Mouse (Mus musculus): ENCODE measurements around the gene Ptgfrn. TPM values are rescaled to one million over a fixed set of nuclear protein-coding genes. Genes with fewer than 3 reads are reported as not detected.

Gene Ptgfrn
- polyA plus RNA-seq, 1 experiment from 2014 or later: 8.3 TPM

DNA sequence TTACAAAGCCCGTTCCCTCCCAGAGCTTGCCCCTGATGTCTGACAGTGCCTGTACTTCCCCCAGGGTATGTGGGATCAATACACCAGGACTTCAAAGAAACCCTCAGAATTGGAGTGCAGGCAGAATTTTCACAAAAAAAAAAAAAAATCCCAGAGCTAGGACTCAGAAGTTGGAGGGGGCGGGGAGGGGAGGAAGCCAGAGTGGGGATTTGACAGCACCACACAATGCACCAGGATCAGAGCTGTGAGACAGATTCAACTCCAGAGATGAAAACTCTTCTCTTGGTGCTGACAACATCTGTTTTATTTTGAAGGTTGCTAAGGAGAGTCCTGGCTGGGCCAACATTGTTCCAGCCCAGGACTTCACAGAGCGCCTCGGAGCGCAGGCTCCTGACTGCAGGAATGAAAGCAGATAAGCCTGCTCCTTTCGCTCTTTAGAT, 39.3 kb downstream of the Ptgfrn start:
- Histone ChIP-seq H3K36me3 (ENCODE audit: control insufficient read depth, insufficient read depth, low read length) (no peaks in the 10 kb centered on the region), H3K4me1 (ENCODE audit: control insufficient read depth, insufficient read depth, low read length) (peaks cover 55% of the 10 kb centered on the region), H3K4me2 (peak overlapping the region; percentile 34), H3K9me3 (replicated peaks; ENCODE audit: control insufficient read depth, low read length) (no peaks in the 10 kb centered on the region), H3K4me3 (ENCODE audit: low read depth, low read length) (no peak overlapping the region), H3K9ac (ENCODE audit: low read depth, low read length) (no peak overlapping the region), H3K27me3 (ENCODE audit: control insufficient read depth, insufficient read depth, low read length) (no peaks in the 10 kb centered on the region), H3K27ac (ENCODE audit: low read depth, low read length) (peak overlapping the region; percentile 32)
- whole genome bisulfite sequencing (ENCODE audit: insufficient replicate concordance): 13% methylated on average over 6 of the region's 6 CpGs
- peak; percentile 83 for ATAC-seq (replicated peaks; ENCODE audit: insufficient number of reproducible peaks, low FRiP score, low TSS enrichment)

DNA sequence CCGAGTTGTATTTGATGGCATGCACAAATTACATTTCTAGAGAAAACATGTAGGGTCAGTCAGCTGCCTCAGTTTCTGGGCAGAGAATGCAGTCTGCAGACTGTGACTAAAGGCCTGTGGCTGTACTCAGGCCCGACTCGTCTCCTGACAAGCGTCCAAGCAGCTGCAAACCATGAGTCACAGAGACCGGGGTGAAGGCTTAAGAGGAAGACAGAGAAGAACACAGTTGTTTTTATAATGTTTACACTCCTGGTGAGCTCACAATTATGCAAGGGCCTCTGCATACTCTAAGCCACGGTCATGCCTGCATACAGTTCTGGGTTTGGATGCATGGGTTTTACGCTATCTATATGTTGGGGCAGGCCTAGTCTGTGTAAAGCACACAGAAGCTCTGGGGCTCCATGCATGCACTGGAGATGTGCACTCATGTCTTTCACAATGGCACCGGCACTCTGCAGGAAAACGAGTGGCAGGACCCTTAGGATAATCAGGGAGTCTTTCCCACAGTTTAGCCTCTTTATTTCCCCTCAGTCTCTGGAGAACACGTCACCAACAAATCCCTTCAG, 39.8 kb downstream of the Ptgfrn start:
- Histone ChIP-seq H3K4me1 (ENCODE audit: control insufficient read depth, insufficient read depth, low read length) (peaks cover 52% of the 10 kb centered on the region), H3K9me3 (replicated peaks; ENCODE audit: control insufficient read depth, low read length) (no peaks in the 10 kb centered on the region), H3K27me3 (ENCODE audit: control insufficient read depth, insufficient read depth, low read length) (no peaks in the 10 kb centered on the region), H3K4me2 (peak overlapping the region; percentile 6), H3K9ac (ENCODE audit: low read depth, low read length) (no peak overlapping the region), H3K4me3 (ENCODE audit: low read depth, low read length) (no peak overlapping the region), H3K27ac (ENCODE audit: low read depth, low read length) (peak overlapping the region; percentile 22), H3K36me3 (ENCODE audit: control insufficient read depth, insufficient read depth, low read length) (no peaks in the 10 kb centered on the region)
- 38% methylated on average over 10 of the region's 10 CpGs for WGBS (ENCODE audit: insufficient replicate concordance)
- no peak for ATAC-seq (replicated peaks; ENCODE audit: insufficient number of reproducible peaks, low FRiP score, low TSS enrichment)

DNA sequence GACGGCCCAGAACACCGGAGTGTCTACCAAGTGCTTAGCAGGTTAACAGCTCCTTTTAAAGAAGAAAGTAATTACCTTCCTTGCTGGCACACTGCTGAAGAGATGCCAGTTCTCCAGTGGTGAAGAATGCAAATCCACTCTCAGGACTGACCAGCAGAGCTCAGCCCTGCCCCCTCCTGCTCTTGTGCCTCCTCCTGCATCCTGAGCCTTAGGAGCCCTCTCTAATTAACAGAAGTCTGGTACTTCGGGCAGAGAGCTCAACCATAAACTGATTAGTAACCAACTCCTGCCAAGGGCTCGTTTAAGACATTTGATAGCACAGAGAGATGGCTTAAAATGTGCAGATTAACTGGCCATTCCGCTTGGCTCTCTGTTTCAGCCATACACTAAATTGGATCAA, 41.4 kb downstream of the Ptgfrn start:
- no peaks in the 10 kb centered on the region for H3K36me3 ChIP-seq (ENCODE audit: control insufficient read depth, insufficient read depth, low read length)
- 49% methylated on average over 5 of the region's 5 CpGs for WGBS (ENCODE audit: insufficient replicate concordance)
- H3K9me3 ChIP-seq (replicated peaks; ENCODE audit: control insufficient read depth, low read length): no peaks in the 10 kb centered on the region
- H3K27ac ChIP-seq (ENCODE audit: low read depth, low read length): no peak overlapping the region
- no peak overlapping the region for H3K4me3 ChIP-seq (ENCODE audit: low read depth, low read length)
- H3K27me3 ChIP-seq (ENCODE audit: control insufficient read depth, insufficient read depth, low read length): no peaks in the 10 kb centered on the region
- ATAC-seq (replicated peaks; ENCODE audit: insufficient number of reproducible peaks, low FRiP score, low TSS enrichment): no peak
- no peak overlapping the region for H3K4me2 ChIP-seq
- H3K9ac ChIP-seq (ENCODE audit: low read depth, low read length): no peak overlapping the region
- H3K4me1 ChIP-seq (ENCODE audit: control insufficient read depth, insufficient read depth, low read length): peaks cover 52% of the 10 kb centered on the region

DNA sequence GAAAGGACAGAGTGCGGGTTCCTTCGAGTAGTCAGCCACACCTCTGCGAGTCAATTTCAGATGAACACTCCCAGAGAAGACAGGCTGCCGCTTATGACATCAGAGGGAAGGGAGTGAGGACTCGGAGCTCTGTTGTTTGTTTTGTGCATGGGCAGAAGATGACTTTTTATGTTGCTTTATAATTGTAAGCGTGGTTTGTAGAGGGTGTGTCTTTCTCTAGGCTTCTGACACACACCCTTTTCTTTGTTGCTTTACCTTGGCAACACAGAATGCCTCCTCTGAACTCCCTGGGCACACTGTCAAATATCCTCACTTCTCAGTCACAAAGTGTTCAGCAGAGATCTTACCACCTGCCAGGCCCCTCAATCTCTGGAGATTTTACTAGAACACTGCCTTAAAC, 43.9 kb downstream of the Ptgfrn start:
- H3K4me3 ChIP-seq (ENCODE audit: low read depth, low read length): no peak overlapping the region
- no peak overlapping the region for H3K9ac ChIP-seq (ENCODE audit: low read depth, low read length)
- peaks cover 34% of the 10 kb centered on the region for H3K4me1 ChIP-seq (ENCODE audit: control insufficient read depth, insufficient read depth, low read length)
- no peak for ATAC-seq (replicated peaks; ENCODE audit: insufficient number of reproducible peaks, low FRiP score, low TSS enrichment)
- H3K27me3 ChIP-seq (ENCODE audit: control insufficient read depth, insufficient read depth, low read length): no peaks in the 10 kb centered on the region
- H3K9me3 ChIP-seq (replicated peaks; ENCODE audit: control insufficient read depth, low read length): no peaks in the 10 kb centered on the region
- no peak overlapping the region for H3K4me2 ChIP-seq
- H3K27ac ChIP-seq (ENCODE audit: low read depth, low read length): no peak overlapping the region
- no peaks in the 10 kb centered on the region for H3K36me3 ChIP-seq (ENCODE audit: control insufficient read depth, insufficient read depth, low read length)
- 86% methylated on average over 6 of the region's 6 CpGs for WGBS (ENCODE audit: insufficient replicate concordance)

DNA sequence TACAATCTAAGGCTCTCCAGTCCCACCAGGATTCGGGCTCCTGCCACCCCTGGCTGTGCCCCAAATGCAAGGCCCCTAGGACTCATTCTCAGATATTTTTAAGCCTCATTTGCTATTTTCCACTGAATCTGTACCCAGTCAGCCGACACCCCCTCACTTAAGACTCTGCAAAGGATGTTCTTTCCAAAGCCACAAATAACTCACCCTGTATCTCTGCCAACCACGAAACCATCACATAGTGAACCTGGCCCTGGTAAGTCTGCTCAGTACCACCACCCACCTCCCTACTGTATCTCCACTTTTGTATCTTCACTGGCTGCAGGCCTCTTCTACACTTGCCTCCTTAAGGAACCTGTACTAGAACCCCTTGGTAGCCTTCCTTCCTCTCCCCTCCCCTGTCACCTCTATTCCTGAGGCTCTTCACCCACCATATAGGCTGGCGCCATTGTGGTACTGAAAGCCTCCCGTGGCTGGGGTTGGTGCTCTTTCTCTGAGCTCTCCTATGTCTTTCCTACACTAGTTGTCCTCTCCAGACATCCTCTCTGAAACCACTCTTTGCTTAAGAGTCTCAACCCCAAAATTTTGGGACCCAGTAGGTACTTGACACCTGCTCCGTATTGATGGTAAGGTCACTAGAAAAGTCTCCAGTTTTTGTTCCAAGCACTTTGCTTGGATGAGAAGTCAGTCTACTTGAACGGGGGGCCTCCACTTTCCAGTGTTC, 48.1 kb downstream of the Ptgfrn start:
- no peak for ATAC-seq (replicated peaks; ENCODE audit: insufficient number of reproducible peaks, low FRiP score, low TSS enrichment)
- H3K9ac ChIP-seq (ENCODE audit: low read depth, low read length): no peak overlapping the region

DNA sequence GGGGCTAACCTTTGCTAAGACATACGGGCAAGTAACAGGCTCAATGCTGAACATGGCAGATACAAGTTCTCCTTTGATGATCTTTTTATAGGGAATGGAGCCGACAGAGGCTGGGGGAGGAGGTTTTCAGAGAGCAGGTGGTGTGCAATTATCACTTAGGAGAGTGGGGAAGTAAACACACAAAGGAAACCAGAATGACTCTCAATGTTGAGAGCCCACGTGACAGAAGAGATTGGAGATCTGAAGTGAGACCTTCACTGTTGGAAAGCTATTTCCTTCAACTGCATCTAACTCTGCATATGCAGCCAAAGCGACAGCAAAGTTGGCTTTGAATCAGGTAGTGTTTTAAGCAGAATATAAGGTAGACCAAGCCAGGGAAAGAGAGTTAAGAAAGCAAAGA, 50.9 kb downstream of the Ptgfrn start:
- no peaks in the 10 kb centered on the region for H3K4me1 ChIP-seq (ENCODE audit: control insufficient read depth, insufficient read depth, low read length)
- ATAC-seq (replicated peaks; ENCODE audit: insufficient number of reproducible peaks, low FRiP score, low TSS enrichment): no peak
- no peaks in the 10 kb centered on the region for H3K27me3 ChIP-seq (ENCODE audit: control insufficient read depth, insufficient read depth, low read length)
- no peak overlapping the region for H3K4me2 ChIP-seq
- no peaks in the 10 kb centered on the region for H3K9me3 ChIP-seq (replicated peaks; ENCODE audit: control insufficient read depth, low read length)
- peaks cover 8% of the 10 kb centered on the region for H3K36me3 ChIP-seq (ENCODE audit: control insufficient read depth, insufficient read depth, low read length)
- no peak overlapping the region for H3K4me3 ChIP-seq (ENCODE audit: low read depth, low read length)
- H3K9ac ChIP-seq (ENCODE audit: low read depth, low read length): no peak overlapping the region
- H3K27ac ChIP-seq (ENCODE audit: low read depth, low read length): no peak overlapping the region
- WGBS (ENCODE audit: insufficient replicate concordance): 69% methylated on average over 4 of the region's 4 CpGs

More for the DNA sequence above, 48.1 kb downstream of the Ptgfrn start:
- Histone ChIP-seq H3K36me3 (ENCODE audit: control insufficient read depth, insufficient read depth, low read length) (peaks cover 8% of the 10 kb centered on the region), H3K27me3 (ENCODE audit: control insufficient read depth, insufficient read depth, low read length) (no peaks in the 10 kb centered on the region), H3K27ac (ENCODE audit: low read depth, low read length) (no peak overlapping the region), H3K4me2 (no peak overlapping the region), H3K9me3 (replicated peaks; ENCODE audit: control insufficient read depth, low read length) (no peaks in the 10 kb centered on the region), H3K4me3 (ENCODE audit: low read depth, low read length) (no peak overlapping the region), H3K4me1 (ENCODE audit: control insufficient read depth, insufficient read depth, low read length) (peaks cover under 1% of the 10 kb centered on the region; the same call in 1 of the 2 replicates)
- 83% methylated on average over 7 of the region's 7 CpGs for WGBS (ENCODE audit: insufficient replicate concordance)

DNA sequence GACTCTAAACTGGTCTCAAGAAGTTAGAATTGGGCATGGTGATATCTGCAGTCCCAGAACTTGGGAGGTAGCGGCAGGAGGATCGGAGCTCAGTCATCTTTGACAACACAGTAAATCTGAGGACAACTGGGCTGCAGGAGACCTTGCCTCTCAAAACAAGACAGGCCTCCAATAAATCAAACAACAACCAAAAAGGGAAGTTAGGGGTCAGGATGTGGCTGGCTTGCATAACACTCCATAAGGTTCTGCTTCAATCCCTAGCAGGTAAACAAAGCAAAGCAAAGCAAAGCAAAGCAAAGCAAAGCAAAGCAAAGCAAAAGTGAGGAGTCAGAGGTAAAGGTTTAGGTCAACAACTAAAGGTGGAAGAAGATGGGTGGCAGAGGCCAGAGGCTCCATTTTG, 51.9 kb downstream of the Ptgfrn start:
- H3K4me2 ChIP-seq: no peak overlapping the region

DNA sequence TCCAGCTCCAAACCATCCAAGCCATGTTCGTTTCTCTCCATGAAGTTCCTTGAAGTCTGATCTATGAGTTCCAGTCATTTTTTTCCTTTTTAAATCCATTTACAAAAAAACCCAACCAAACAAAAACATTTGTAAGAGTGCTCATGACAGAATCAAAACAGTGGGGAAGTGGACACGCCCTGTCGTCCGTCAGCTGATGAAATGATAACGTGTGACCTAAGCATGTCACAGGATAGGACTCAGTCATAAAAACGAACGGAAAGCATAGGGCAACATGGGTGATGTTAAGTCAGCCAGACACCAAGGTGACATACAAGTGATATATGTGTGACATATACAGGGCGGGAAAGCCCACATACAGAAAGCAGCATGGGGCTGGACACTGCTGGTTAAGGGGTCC, 54.9 kb downstream of the Ptgfrn start:
- ATAC-seq (replicated peaks; ENCODE audit: insufficient number of reproducible peaks, low FRiP score, low TSS enrichment): no peak
- WGBS (ENCODE audit: insufficient replicate concordance): 83% methylated on average over 8 of the region's 8 CpGs
- Histone ChIP-seq H3K4me2 (no peak overlapping the region), H3K9ac (ENCODE audit: low read depth, low read length) (no peak overlapping the region), H3K9me3 (replicated peaks; ENCODE audit: control insufficient read depth, low read length) (no peaks in the 10 kb centered on the region), H3K27ac (ENCODE audit: low read depth, low read length) (no peak overlapping the region), H3K4me1 (ENCODE audit: control insufficient read depth, insufficient read depth, low read length) (no peaks in the 10 kb centered on the region), H3K4me3 (ENCODE audit: low read depth, low read length) (no peak overlapping the region), H3K27me3 (ENCODE audit: control insufficient read depth, insufficient read depth, low read length) (no peaks in the 10 kb centered on the region), H3K36me3 (ENCODE audit: control insufficient read depth, insufficient read depth, low read length) (peaks cover 4% of the 10 kb centered on the region; the same call in 1 of the 2 replicates)

More for the DNA sequence above, 51.9 kb downstream of the Ptgfrn start:
- Histone ChIP-seq H3K4me1 (ENCODE audit: control insufficient read depth, insufficient read depth, low read length) (no peaks in the 10 kb centered on the region), H3K4me3 (ENCODE audit: low read depth, low read length) (no peak overlapping the region), H3K27me3 (ENCODE audit: control insufficient read depth, insufficient read depth, low read length) (no peaks in the 10 kb centered on the region), H3K27ac (ENCODE audit: low read depth, low read length) (no peak overlapping the region), H3K36me3 (ENCODE audit: control insufficient read depth, insufficient read depth, low read length) (peaks cover 8% of the 10 kb centered on the region), H3K9me3 (replicated peaks; ENCODE audit: control insufficient read depth, low read length) (no peaks in the 10 kb centered on the region), H3K9ac (ENCODE audit: low read depth, low read length) (no peak overlapping the region)
- no peak for ATAC-seq (replicated peaks; ENCODE audit: insufficient number of reproducible peaks, low FRiP score, low TSS enrichment)
- WGBS (ENCODE audit: insufficient replicate concordance): 75% methylated on average over 2 of the region's 2 CpGs

DNA sequence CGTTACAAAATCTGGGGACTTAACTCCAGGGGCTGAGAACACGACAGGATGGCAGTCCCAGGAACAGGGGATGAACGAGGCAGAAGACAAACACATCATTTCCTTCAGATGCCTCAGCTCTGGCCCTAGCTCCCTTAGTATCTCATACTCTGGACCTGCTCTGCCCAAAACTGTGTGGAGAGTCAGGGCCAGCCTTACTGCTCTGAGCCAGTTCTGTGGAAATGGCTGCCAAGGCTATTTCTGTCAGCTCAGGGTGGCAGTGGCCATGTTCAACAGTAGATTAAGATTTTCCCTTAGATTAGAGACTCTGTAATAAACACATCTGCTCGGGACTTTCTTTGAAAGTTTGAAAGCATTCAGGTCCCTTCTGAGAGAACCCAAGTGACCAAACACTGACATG, 58.5 kb downstream of the Ptgfrn start:
- Histone ChIP-seq H3K9me3 (replicated peaks; ENCODE audit: control insufficient read depth, low read length) (no peaks in the 10 kb centered on the region), H3K36me3 (ENCODE audit: control insufficient read depth, insufficient read depth, low read length) (no peaks in the 10 kb centered on the region), H3K9ac (ENCODE audit: low read depth, low read length) (no peak overlapping the region), H3K4me3 (ENCODE audit: low read depth, low read length) (no peak overlapping the region), H3K4me2 (no peak overlapping the region), H3K4me1 (ENCODE audit: control insufficient read depth, insufficient read depth, low read length) (no peaks in the 10 kb centered on the region), H3K27ac (ENCODE audit: low read depth, low read length) (no peak overlapping the region), H3K27me3 (ENCODE audit: control insufficient read depth, insufficient read depth, low read length) (no peaks in the 10 kb centered on the region)
- 66% methylated on average over 4 of the region's 4 CpGs for WGBS (ENCODE audit: insufficient replicate concordance)
- ATAC-seq (replicated peaks; ENCODE audit: insufficient number of reproducible peaks, low FRiP score, low TSS enrichment): no peak

Data from heart, embryonic 11.5 days (tissue).